10 mouse cellular contexts compared by ENCODE assay signal in genomic region chr3:27708581-27708980, GRCm38 (mm10). TPM values are rescaled to one million over a fixed set of nuclear protein-coding genes. Genes with fewer than 3 reads are reported as not detected.
DNase-seq lines count a peak whose midpoint lies in the region; ATAC-seq lines count a peak whose summit lies in the region.
"Had no signal": no experiment of that assay in that cellular context is flagged by ENCODE, and none has a peak within 500 bp of the region (broad histone marks: within the 10 kb centered on the region; RNA-seq: fewer than 3 reads in every experiment).

No protein-coding gene starts in this region.

- H3K9me3 ChIP-seq in lung, embryonic 15.5 days = no peaks in the 10 kb centered on the region
- no peaks in the 10 kb centered on the region for H3K9me3 ChIP-seq in forebrain, embryonic 12.5 days
- H3K9me3 ChIP-seq in limb, embryonic 12.5 days = no peaks in the 10 kb centered on the region
- H3K9me3 ChIP-seq in stomach, embryonic 14.5 days (ENCODE audit: control insufficient read depth, low read depth, low read length) = no peaks in the 10 kb centered on the region

- peak overlapping the region; percentile 98 for H3K4me3 ChIP-seq in lung, embryonic 15.5 days
- peak overlapping the region; percentile 89 for H3K4me3 ChIP-seq in forebrain, embryonic 12.5 days (replicated peaks)
- H3K4me3 ChIP-seq in limb, embryonic 12.5 days (replicated peaks) = peak overlapping the region; percentile 86
- peak overlapping the region; percentile 80 for H3K4me3 ChIP-seq in stomach, embryonic 14.5 days (ENCODE audit: low read depth, low read length)

- ATAC-seq in lung, embryonic 15.5 days (ENCODE audit: borderline replicate concordance, extremely low read depth, low FRiP score, low TSS enrichment) = no peak
- ATAC-seq in forebrain, embryonic 12.5 days (ENCODE audit: low FRiP score) = no peak
- no peak for ATAC-seq in limb, embryonic 12.5 days (ENCODE audit: insufficient number of reproducible peaks, insufficient read depth, low FRiP score, low TSS enrichment, low read depth)
- ATAC-seq in stomach, embryonic 14.5 days (ENCODE audit: insufficient number of reproducible peaks, insufficient read depth, low FRiP score, low read depth) = no peak
- ATAC-seq: activated CD4-positive, CD25-positive, alpha-beta regulatory T cell, adult 4 months had no signal

- 16% methylated on average over 5 of the region's 5 CpGs for WGBS in lung, embryonic 15.5 days
- 32% methylated on average over 5 of the region's 5 CpGs for WGBS in forebrain, embryonic 12.5 days
- WGBS in limb, embryonic 12.5 days = 24% methylated on average over 5 of the region's 5 CpGs
- 19% methylated on average over 5 of the region's 5 CpGs for WGBS in stomach, embryonic 14.5 days

- peaks cover 41% of the 10 kb centered on the region for H3K4me1 ChIP-seq in lung, embryonic 15.5 days
- peaks cover 24% of the 10 kb centered on the region for H3K4me1 ChIP-seq in forebrain, embryonic 12.5 days
- peaks cover 39% of the 10 kb centered on the region for H3K4me1 ChIP-seq in limb, embryonic 12.5 days (replicated peaks)
- H3K4me1 ChIP-seq in stomach, embryonic 14.5 days (ENCODE audit: control insufficient read depth, insufficient read depth, low read length) = peaks cover 36% of the 10 kb centered on the region

- H3K9ac ChIP-seq in lung, embryonic 15.5 days = peak overlapping the region; percentile 91
- H3K9ac ChIP-seq in forebrain, embryonic 12.5 days = peak overlapping the region; percentile 88; the same call in 1 of the 2 replicates
- peak overlapping the region; percentile 93; the same call in 1 of the 2 replicates for H3K9ac ChIP-seq in limb, embryonic 12.5 days (replicated peaks)
- peak overlapping the region; percentile 91 for H3K9ac ChIP-seq in stomach, embryonic 14.5 days (replicated peaks; ENCODE audit: low read depth, low read length)

- H3K27me3 ChIP-seq in lung, embryonic 15.5 days = no peaks in the 10 kb centered on the region
- 0 out of 2 replicates have a peak, but pooled peaks cover 4% of the 10 kb centered on the region for H3K27me3 ChIP-seq in forebrain, embryonic 12.5 days
- H3K27me3 ChIP-seq in limb, embryonic 12.5 days = no peaks in the 10 kb centered on the region
- H3K27me3 ChIP-seq in stomach, embryonic 14.5 days (ENCODE audit: control insufficient read depth, insufficient read depth, low read length) = no peaks in the 10 kb centered on the region

- H3K27ac ChIP-seq in lung, embryonic 15.5 days = peak overlapping the region; percentile 100; the same call in 1 of the 2 replicates
- H3K27ac ChIP-seq in forebrain, embryonic 12.5 days = no peak overlapping the region
- no peak overlapping the region for H3K27ac ChIP-seq in limb, embryonic 12.5 days
- peak overlapping the region; percentile 96; the same call in 1 of the 2 replicates for H3K27ac ChIP-seq in stomach, embryonic 14.5 days (ENCODE audit: low read length)

- peak overlapping the region; percentile 65 for H3K4me2 ChIP-seq in lung, embryonic 15.5 days
- H3K4me2 ChIP-seq in forebrain, embryonic 12.5 days = peak overlapping the region; percentile 79
- H3K4me2 ChIP-seq in limb, embryonic 12.5 days = peak overlapping the region; percentile 72
- H3K4me2 ChIP-seq in stomach, embryonic 14.5 days (replicated peaks; ENCODE audit: low read depth, low read length) = peak overlapping the region; percentile 86

- no peaks in the 10 kb centered on the region for H3K36me3 ChIP-seq in lung, embryonic 15.5 days
- H3K36me3 ChIP-seq in forebrain, embryonic 12.5 days (replicated peaks) = no peaks in the 10 kb centered on the region
- H3K36me3 ChIP-seq in limb, embryonic 12.5 days = no peaks in the 10 kb centered on the region
- H3K36me3 ChIP-seq in stomach, embryonic 14.5 days (ENCODE audit: control insufficient read depth, insufficient read depth, low read length) = no peaks in the 10 kb centered on the region

- no peak for DNase-seq in lung, adult 18-20 months
- no peak for DNase-seq in layer of hippocampus, adult 11-12 months (ENCODE audit: low spot score)
- DNase-seq in gastrocnemius, adult 8-10 months (ENCODE audit: low spot score in 2 of 2) = no peak
- DNase-seq in kidney, postnatal 10 days = no peak
- DNase-seq: thymus, postnatal 36 days had no signal

RNA-seq across cellular contexts. Expression of gene Fndc3b, which starts 2.5 kb away (rescaled TPM):
- polyA plus RNA-seq in lung, embryonic 15.5 days (2015; fragmentation: Nextera tagmentation; extraction: Ambion mirVana) = 33.5 and 35.7 TPM in 2 replicates
- polyA plus RNA-seq in forebrain, embryonic 12.5 days (2016; fragmentation: Nextera tagmentation; extraction: Ambion mirVana) = 10.6 and 13.2 TPM in 2 replicates
- 20.3 and 23.0 TPM in 2 replicates for polyA plus RNA-seq in limb, embryonic 12.5 days (2016; fragmentation: Nextera tagmentation; extraction: Ambion mirVana)
- 32.8 and 33.3 TPM in 2 replicates for polyA plus RNA-seq in stomach, embryonic 14.5 days (2014; fragmentation: Nextera tagmentation; extraction: Ambion mirVana)
- total RNA-seq in gastrocnemius, adult 8-10 months (2022) = 10 to 100 TPM in 3 of 4 experiments, 1 to 10 TPM in 1; 9.2 to 12.6 (median 11.2) TPM

Comparison
In these comparisons a context has a peak if more than half of its experiments do, and no peak if none do; other contexts are left out.
1. H3K27ac ChIP-seq: peak in lung, embryonic 15.5 days (single experiment) and stomach, embryonic 14.5 days (single experiment); none in forebrain, embryonic 12.5 days (single experiment) and limb, embryonic 12.5 days (single experiment).
2. Peak in every context shown above with its lines, with median percentiles within 50 percentile points of each other: H3K4me2 ChIP-seq, H3K4me3 ChIP-seq and H3K9ac ChIP-seq.